Mouse (Mus musculus) lung, postnatal 0 days (tissue): ENCODE results near the gene Epb41l1. TPM values are rescaled to one million over a fixed set of nuclear protein-coding genes. Genes with fewer than 3 reads are reported as not detected.
A peak's percentile ranks its signal among the peaks of the same experiment; 100 is the strongest.
"Not testable (repeated sequence)": the region's sequence is repeated elsewhere in the genome, so short reads cannot be mapped to it uniquely, and the experiment has no call there.

Source experiments
- ATAC-seq: fragments of 200-750 bp; cut with Nextera tagmentation; 2 replicates; pipeline ENCODE4 v1.8.0; 2017; ENCODE audit warnings: moderate library complexity
- DNase-seq: peaks from one replicate; pipeline ENCODE4 v3.0.0-alpha.2; 2016; ENCODE audit warnings: low spot score
- H3K27ac ChIP-seq: fragments of 300-500 bp; sonication (generic); 2 replicates; pipeline ENCODE4 v1.5.1; 2014; ENCODE audit warnings: antibody characterized with exemption, mild to moderate bottlenecking, low read length, mixed read lengths
- H3K27me3 ChIP-seq: fragments of 300-500 bp; sonication (generic); replicated peaks from 2 replicates; pipeline ENCODE4 v1.6.1; 2014; ENCODE audit warnings: low read length, mixed read lengths; ENCODE audit not compliant: insufficient read depth
- H3K36me3 ChIP-seq: fragments of 300-500 bp; sonication (generic); 2 replicates; pipeline ENCODE4 v1.6.1; 2014; ENCODE audit warnings: low read length, mixed read lengths; ENCODE audit not compliant: insufficient read depth
- H3K4me1 ChIP-seq: fragments of 300-500 bp; sonication (generic); 2 replicates; pipeline ENCODE4 v1.6.1; 2014; ENCODE audit warnings: antibody characterized with exemption, low read depth, low read length, mixed read lengths; ENCODE audit not compliant: insufficient read depth
- H3K4me2 ChIP-seq: fragments of 300-500 bp; sonication (generic); replicated peaks from 2 replicates; pipeline ENCODE4 v1.6.1; 2014; ENCODE audit warnings: low read depth, mild to moderate bottlenecking, low read length, moderate library complexity, mixed read lengths
- H3K4me3 ChIP-seq: fragments of 300-500 bp; sonication (generic); 2 replicates; pipeline ENCODE4 v1.5.1; 2014; ENCODE audit warnings: low read depth, low read length
- H3K9ac ChIP-seq: fragments of 300-500 bp; sonication (generic); replicated peaks from 2 replicates; pipeline ENCODE4 v1.6.1; 2014; ENCODE audit warnings: low read depth, mild to moderate bottlenecking
- H3K9me3 ChIP-seq: fragments of 300-500 bp; sonication (generic); 2 replicates; pipeline ENCODE4 v1.6.1; 2016; ENCODE audit warnings: low read length, mixed read lengths
- CTCF ChIP-seq: IDR thresholded peaks from 2 replicates; pipeline ENCODE4 v1.5.1; 2016; ENCODE audit warnings: antibody characterized with exemption, mild to moderate bottlenecking
- EP300 ChIP-seq: IDR thresholded peaks from 2 replicates; pipeline ENCODE4 v1.6.1; 2016; ENCODE audit warnings: antibody characterized with exemption, mild to moderate bottlenecking, control low read depth
- WGBS: fragments of 180-500 bp; shearing (Covaris S2); extraction: QIAGEN DNeasy Blood & Tissue Kit; methylation state at CpG from one replicate; pipeline ENCODE4 v1.1.7; 2014; 5-methylcytosine and 5-hydroxymethylcytosine counted together
- polyA plus RNA-seq: library from polyadenylated mRNA; unstranded; fragments of >200 nt; fragmentation: Nextera tagmentation; extraction: Ambion mirVana; gene quantifications from 2 replicates; pipeline ENCODE4 v1.2.1, GENCODE M21; 2015

Gene Epb41l1
- polyA plus RNA-seq = 1.2 and 1.7 TPM in 2 replicates

- peak within 1 kb of the TSS; percentile 54 for H3K4me3 ChIP-seq
These were observed at the start of gene Epb41l1 for GRCm38 (mm10) chr2:156420694-156421380. TSS of gene Epb41l1 (plus strand) at chr2:156420909.

GRCm38 (mm10) chr2:156376956-156377355, 43.8 kb upstream of the Epb41l1 start:
- no peak for ATAC-seq
- no peak overlapping the region for H3K9ac ChIP-seq
- H3K27me3 ChIP-seq = no peaks in the 10 kb centered on the region
- no peaks in the 10 kb centered on the region for H3K36me3 ChIP-seq
- no peak for DNase-seq
- 69% methylated on average over 7 of the region's 7 CpGs for WGBS
- H3K4me1 ChIP-seq = no peaks in the 10 kb centered on the region
- H3K27ac ChIP-seq = no peak overlapping the region
- H3K4me2 ChIP-seq = no peak overlapping the region
- no peak overlapping the region for H3K4me3 ChIP-seq
- TF ChIP-seq EP300 (no peak), CTCF (no peak)
- H3K9me3 ChIP-seq = no peaks in the 10 kb centered on the region

More at GRCm38 (mm10) chr2:156420694-156421380, at the start of gene Epb41l1:
- DNase-seq (peak; percentile 81), ATAC-seq (peak; percentile 80)
- H3K27me3 ChIP-seq = peaks cover 10% of the 10 kb centered on the region; the same call in 1 of the 2 replicates
- no peaks in the 10 kb centered on the region for H3K36me3 ChIP-seq
- 0 out of 2 replicates have a peak, but pooled peaks cover 6% of the 10 kb centered on the region for H3K4me1 ChIP-seq
- TF ChIP-seq CTCF (peak; percentile 32), EP300 (no peak)
- H3K27ac ChIP-seq = peak within 1 kb of the TSS; percentile 68
- H3K9ac ChIP-seq = peak within 1 kb of the TSS; percentile 56
- H3K9me3 ChIP-seq = no peaks in the 10 kb centered on the region
- WGBS = 4% methylated on average over 46 of the region's 76 CpGs
- peak within 1 kb of the TSS; percentile 96 for H3K4me2 ChIP-seq

GRCm38 (mm10) chr2:156379929-156380328, 40.8 kb upstream of the Epb41l1 start:
- no peak overlapping the region for H3K4me2 ChIP-seq
- WGBS = 75% methylated on average over 10 of the region's 10 CpGs
- H3K4me3 ChIP-seq = no peak overlapping the region
- no peaks in the 10 kb centered on the region for H3K4me1 ChIP-seq
- no peaks in the 10 kb centered on the region for H3K36me3 ChIP-seq
- no peaks in the 10 kb centered on the region for H3K9me3 ChIP-seq
- DNase-seq = no peak
- TF ChIP-seq CTCF = no peak
- no peak for TF ChIP-seq EP300
- no peak for ATAC-seq
- no peak overlapping the region for H3K9ac ChIP-seq
- H3K27ac ChIP-seq = no peak overlapping the region
- no peaks in the 10 kb centered on the region for H3K27me3 ChIP-seq

GRCm38 (mm10) chr2:156381350-156381749, 39.4 kb upstream of the Epb41l1 start:
- ATAC-seq (no peak), DNase-seq (no peak)
- Histone ChIP-seq H3K4me1 (no peaks in the 10 kb centered on the region), H3K9me3 (no peaks in the 10 kb centered on the region), H3K27me3 (no peaks in the 10 kb centered on the region), H3K4me3 (no peak overlapping the region), H3K27ac (no peak overlapping the region), H3K9ac (no peak overlapping the region), H3K4me2 (no peak overlapping the region), H3K36me3 (no peaks in the 10 kb centered on the region)
- TF ChIP-seq CTCF (peak; percentile 38), EP300 (no peak)
- WGBS = 75% methylated on average over 4 of the region's 4 CpGs

- DNase-seq (peak; percentile 90), ATAC-seq (peak; percentile 95)
- WGBS = 0% methylated on average over 9 of the region's 63 CpGs
- not testable (repeated sequence) for H3K36me3 ChIP-seq, H3K9me3 ChIP-seq, H3K27me3 ChIP-seq, H3K4me1 ChIP-seq, H3K9ac ChIP-seq
- H3K4me2 ChIP-seq = peak overlapping the region; percentile 35; the same call in 1 of the 2 replicates
- peak overlapping the region; percentile 38 for H3K4me3 ChIP-seq
- TF ChIP-seq CTCF = 0 out of 2 replicates have a peak, but pooled peaks have one; percentile 10
- H3K27ac ChIP-seq = peak overlapping the region; percentile 47; the same call in 1 of the 2 replicates
These were observed 28.1 kb upstream of the Epb41l1 start for GRCm38 (mm10) chr2:156392461-156393154.

- no peak overlapping the region for H3K9ac ChIP-seq
- WGBS = 51% methylated on average over 5 of the region's 5 CpGs
- TF ChIP-seq EP300 (no peak), CTCF (no peak)
These were observed 27.4 kb upstream of the Epb41l1 start for GRCm38 (mm10) chr2:156393155-156393828.

More at GRCm38 (mm10) chr2:156393155-156393828, 27.4 kb upstream of the Epb41l1 start:
- Histone ChIP-seq H3K4me1 (no peaks in the 10 kb centered on the region), H3K4me2 (peak overlapping the region; percentile 35; the same call in 1 of the 2 replicates), H3K9me3 (no peaks in the 10 kb centered on the region), H3K4me3 (peak overlapping the region; percentile 38; the same call in 1 of the 2 replicates), H3K27me3 (no peaks in the 10 kb centered on the region), H3K27ac (no peak overlapping the region), H3K36me3 (no peaks in the 10 kb centered on the region)
- no peak for DNase-seq
- no peak for ATAC-seq
